Mouse (Mus musculus) kidney, postnatal 0 days (tissue): ENCODE measurements around the gene Cnr2. TPM values are rescaled to one million over a fixed set of nuclear protein-coding genes. Genes with fewer than 3 reads are reported as not detected.

Experiments used
- ATAC-seq: fragments of 200-750 bp; cut with Nextera tagmentation; replicated peaks from 2 replicates; pipeline ENCODE4 v1.8.0; 2017; ENCODE audit warnings: low read depth, moderate number of reproducible peaks, moderate TSS enrichment, moderate library complexity; ENCODE audit not compliant: low FRiP score
- DNase-seq: peaks from one replicate; pipeline ENCODE4 v3.0.0-alpha.2; 2016; ENCODE audit warnings: low spot score
- H3K27ac ChIP-seq: fragments of 300-500 bp; sonication (generic); 2 replicates; pipeline ENCODE4 v1.5.1; 2014; ENCODE audit warnings: mild to moderate bottlenecking
- H3K27me3 ChIP-seq: fragments of 300-500 bp; sonication (generic); 2 replicates; pipeline ENCODE4 v1.6.1; 2014; ENCODE audit warnings: low read length, mixed read lengths; ENCODE audit not compliant: insufficient read depth
- H3K36me3 ChIP-seq: fragments of 300-500 bp; sonication (generic); 2 replicates; pipeline ENCODE4 v1.6.1; 2014; ENCODE audit warnings: low read length, mixed read lengths; ENCODE audit not compliant: insufficient read depth
- H3K4me1 ChIP-seq: fragments of 300-500 bp; sonication (generic); replicated peaks from 2 replicates; pipeline ENCODE4 v1.6.1; 2014; ENCODE audit warnings: antibody characterized with exemption, low read length, mixed read lengths; ENCODE audit not compliant: insufficient read depth
- H3K4me2 ChIP-seq: fragments of 300-500 bp; sonication (generic); 2 replicates; pipeline ENCODE4 v1.6.1; 2014; ENCODE audit warnings: mild to moderate bottlenecking, low read length, moderate library complexity, mixed read lengths
- H3K4me3 ChIP-seq: fragments of 300-500 bp; sonication (generic); replicated peaks from 2 replicates; pipeline ENCODE4 v1.5.1; 2014; ENCODE audit warnings: low read depth, low read length
- H3K9ac ChIP-seq: fragments of 300-500 bp; sonication (generic); 2 replicates; pipeline ENCODE4 v1.6.1; 2014; ENCODE audit warnings: low read depth, low read length
- H3K9me3 ChIP-seq: fragments of 300-500 bp; sonication (generic); replicated peaks from 2 replicates; pipeline ENCODE4 v1.6.1; 2016; ENCODE audit warnings: low read length, inconsistent platforms, mixed read lengths
- CTCF ChIP-seq: IDR thresholded peaks from 2 replicates; pipeline ENCODE4 v1.5.1; 2016; ENCODE audit warnings: antibody characterized with exemption, low read depth, mild to moderate bottlenecking, moderate library complexity
- WGBS: fragments of 180-500 bp; shearing (Covaris S2); extraction: QIAGEN DNeasy Blood & Tissue Kit; methylation state at CpG from one replicate; pipeline ENCODE4 v1.1.7; 2014; 5-methylcytosine and 5-hydroxymethylcytosine counted together
- polyA plus RNA-seq: library from polyadenylated mRNA; unstranded; fragments of >200 nt; fragmentation: Nextera tagmentation; extraction: Ambion mirVana; gene quantifications from 2 replicates; pipeline ENCODE4 v1.2.1, GENCODE M21; 2015

The Cnr2 gene
- polyA plus RNA-seq, 1 experiment from 2014 or later = 0.68 TPM

DNA sequence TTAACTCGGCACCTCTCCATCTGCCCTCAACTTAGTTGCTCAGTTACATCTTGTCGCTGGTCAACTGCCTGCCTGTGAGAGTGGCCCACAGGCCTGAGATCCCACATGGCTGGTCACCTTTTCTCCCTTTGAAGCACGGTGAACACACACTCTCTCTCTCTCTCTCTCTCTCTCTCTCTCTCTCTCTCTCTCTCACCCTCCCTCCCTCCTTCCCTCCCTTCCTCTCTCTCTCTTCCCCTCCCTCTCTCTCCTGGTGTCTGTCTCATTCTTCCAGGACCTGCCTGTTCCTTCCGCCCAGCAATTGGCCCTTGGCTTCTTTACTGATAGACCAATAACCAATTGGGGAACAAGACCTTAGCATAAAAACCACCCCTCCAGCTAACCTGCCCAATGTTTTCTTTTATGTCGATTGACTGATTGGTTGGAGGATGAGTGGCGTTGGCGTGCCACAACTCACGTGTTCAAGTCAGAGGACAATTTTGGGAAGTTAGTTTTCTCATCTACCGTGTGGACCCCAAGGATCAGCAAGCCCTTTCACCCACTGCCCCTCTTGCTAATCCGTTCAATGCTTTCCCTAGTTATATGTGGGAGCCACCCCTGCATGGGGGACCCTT is 31.1 kb downstream of the Cnr2 start:
- Histone ChIP-seq H3K27me3 (no peaks in the 10 kb centered on the region), H3K4me3 (no peak overlapping the region), H3K9ac (no peak overlapping the region), H3K36me3 (0 out of 2 replicates have a peak, but pooled peaks cover 21% of the 10 kb centered on the region), H3K4me1 (no peaks in the 10 kb centered on the region; the same call in 1 of the 2 replicates), H3K9me3 (no peaks in the 10 kb centered on the region), H3K27ac (no peak overlapping the region), H3K4me2 (no peak overlapping the region)
- ATAC-seq (no peak), DNase-seq (no peak)
- no peak for TF ChIP-seq CTCF
- 91% methylated on average over 10 of the region's 10 CpGs for WGBS

DNA sequence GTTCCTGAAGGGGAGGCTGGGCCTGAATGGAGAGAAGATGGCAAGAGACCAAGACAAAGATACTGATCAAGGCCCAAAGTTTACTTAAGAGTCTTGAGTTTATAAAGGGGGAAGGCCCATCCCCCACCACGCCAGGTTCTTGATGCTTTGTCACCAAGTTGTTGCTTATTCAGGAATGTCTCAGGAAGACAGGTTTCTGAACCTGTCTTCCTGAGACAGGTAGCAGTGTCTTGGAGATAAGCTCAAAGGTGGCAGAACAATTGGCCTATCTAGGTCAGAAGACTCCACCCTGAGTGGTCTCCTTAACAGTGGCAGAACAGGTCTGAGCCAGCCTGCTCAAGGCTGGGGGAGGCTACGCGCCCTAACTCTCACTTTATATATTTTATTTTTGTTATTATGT is 31.7 kb downstream of the Cnr2 start:
- TF ChIP-seq CTCF = no peak
- H3K4me1 ChIP-seq = no peaks in the 10 kb centered on the region
- H3K4me2 ChIP-seq = no peak overlapping the region
- H3K9ac ChIP-seq = no peak overlapping the region
- DNase-seq = no peak
- no peak for ATAC-seq
- H3K9me3 ChIP-seq = no peaks in the 10 kb centered on the region
- 93% methylated on average over 3 of the region's 3 CpGs for WGBS
- H3K36me3 ChIP-seq = 0 out of 2 replicates have a peak, but pooled peaks cover 21% of the 10 kb centered on the region
- no peak overlapping the region for H3K4me3 ChIP-seq
- no peaks in the 10 kb centered on the region for H3K27me3 ChIP-seq
- H3K27ac ChIP-seq = no peak overlapping the region

DNA sequence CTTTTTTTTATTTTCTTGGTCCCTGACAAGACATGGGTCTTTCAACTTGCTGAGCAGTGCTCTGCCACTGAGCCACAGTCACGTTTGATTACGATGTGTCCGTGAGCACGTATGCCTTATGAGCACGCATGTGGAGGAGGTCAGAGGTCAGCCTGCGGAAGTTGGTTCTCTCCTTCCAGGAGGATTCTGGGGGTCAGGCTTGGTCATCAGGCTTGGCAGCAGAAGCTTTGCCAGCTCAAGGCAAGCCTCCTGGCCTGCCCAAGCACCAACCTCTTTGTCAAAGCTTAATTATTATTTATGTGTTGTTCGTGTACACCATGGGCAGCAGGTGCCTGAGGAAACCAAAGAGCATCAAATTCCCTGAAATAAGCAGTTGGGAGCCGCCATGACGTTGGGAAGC is 33.2 kb downstream of the Cnr2 start:
- WGBS = 78% methylated on average over 9 of the region's 9 CpGs
- 0 out of 2 replicates have a peak, but pooled peaks cover 24% of the 10 kb centered on the region for H3K36me3 ChIP-seq
- H3K27me3 ChIP-seq = no peaks in the 10 kb centered on the region
- H3K9ac ChIP-seq = no peak overlapping the region
- ATAC-seq (no peak), DNase-seq (no peak)
- no peaks in the 10 kb centered on the region for H3K9me3 ChIP-seq
- H3K4me2 ChIP-seq = no peak overlapping the region
- no peak overlapping the region for H3K4me3 ChIP-seq
- H3K27ac ChIP-seq = no peak overlapping the region
- no peak for TF ChIP-seq CTCF
- no peaks in the 10 kb centered on the region for H3K4me1 ChIP-seq

DNA sequence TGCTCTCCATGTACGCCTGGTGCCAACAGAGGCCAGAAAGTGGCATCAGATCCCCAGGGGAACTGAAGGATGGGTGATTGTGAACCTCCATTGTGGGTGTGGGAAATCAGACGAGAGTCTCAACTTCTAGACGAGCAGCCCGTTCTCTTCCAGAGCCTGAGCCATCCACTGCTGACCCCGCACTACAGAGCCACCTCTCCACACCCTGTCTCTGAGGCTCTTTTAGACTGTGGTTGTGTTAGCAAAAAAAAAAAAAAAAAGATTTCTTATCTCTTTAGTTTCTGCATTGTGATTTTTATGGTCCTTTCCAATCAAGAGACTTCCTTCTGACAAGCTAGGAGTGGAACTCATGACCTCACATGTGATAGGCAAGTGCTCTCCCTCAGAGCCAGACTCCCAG is 34.2 kb downstream of the Cnr2 start:
- Histone ChIP-seq H3K4me3 (no peak overlapping the region), H3K27ac (no peak overlapping the region), H3K9me3 (no peaks in the 10 kb centered on the region), H3K27me3 (no peaks in the 10 kb centered on the region), H3K4me1 (no peaks in the 10 kb centered on the region), H3K9ac (no peak overlapping the region), H3K36me3 (0 out of 2 replicates have a peak, but pooled peaks cover 31% of the 10 kb centered on the region), H3K4me2 (no peak overlapping the region)
- ATAC-seq = no peak
- TF ChIP-seq CTCF = no peak
- WGBS = 92% methylated on average over 5 of the region's 5 CpGs
- DNase-seq = no peak

DNA sequence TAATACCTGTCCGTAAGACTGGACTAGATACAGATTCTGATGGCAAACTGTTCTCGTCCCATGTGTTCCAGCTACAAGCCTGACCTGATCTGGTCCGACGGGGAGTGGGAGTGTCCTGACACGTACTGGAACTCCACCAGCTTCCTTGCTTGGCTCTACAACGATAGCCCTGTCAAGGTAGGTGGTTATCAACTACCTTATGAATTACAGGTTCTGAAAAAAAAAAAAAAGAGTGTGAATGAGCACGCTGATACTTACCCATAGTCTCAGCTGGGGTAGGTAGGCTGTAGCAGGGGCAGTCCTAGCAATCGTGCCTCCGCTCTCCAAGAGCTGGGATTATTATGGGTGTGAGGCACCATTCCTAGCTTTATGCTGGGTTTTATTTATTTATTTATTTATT is 34.6 kb downstream of the Cnr2 start:
- H3K9ac ChIP-seq = no peak overlapping the region
- H3K27ac ChIP-seq = no peak overlapping the region
- WGBS = 80% methylated on average over 9 of the region's 9 CpGs
- no peak overlapping the region for H3K4me3 ChIP-seq
- no peaks in the 10 kb centered on the region for H3K27me3 ChIP-seq
- H3K9me3 ChIP-seq = no peaks in the 10 kb centered on the region
- TF ChIP-seq CTCF = no peak
- H3K36me3 ChIP-seq = 0 out of 2 replicates have a peak, but pooled peaks cover 34% of the 10 kb centered on the region
- ATAC-seq (no peak), DNase-seq (no peak)
- no peak overlapping the region for H3K4me2 ChIP-seq
- H3K4me1 ChIP-seq = no peaks in the 10 kb centered on the region

DNA sequence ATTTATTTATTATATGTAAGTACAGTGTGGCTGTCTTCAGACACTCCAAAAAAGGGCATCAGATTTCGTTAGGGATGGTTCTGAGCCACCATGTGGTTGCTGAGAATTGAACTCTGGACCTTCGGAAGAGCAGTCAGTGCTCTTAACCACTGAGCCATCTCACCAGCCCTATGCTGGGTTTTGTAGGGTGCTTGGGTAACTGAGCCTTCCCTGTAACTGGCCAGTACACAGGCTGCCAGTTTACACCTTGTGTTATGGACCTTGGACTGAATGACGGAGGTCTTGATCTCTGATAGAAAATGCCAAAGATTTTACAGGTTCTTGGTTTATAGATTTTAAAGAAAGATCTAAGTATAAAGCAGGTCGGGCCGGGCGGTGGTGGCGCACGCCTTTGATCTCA is 35.0 kb downstream of the Cnr2 start:
- no peak for ATAC-seq
- no peak for DNase-seq
- Histone ChIP-seq H3K36me3 (0 out of 2 replicates have a peak, but pooled peaks cover 35% of the 10 kb centered on the region), H3K4me3 (no peak overlapping the region), H3K27ac (no peak overlapping the region), H3K27me3 (no peaks in the 10 kb centered on the region), H3K9me3 (no peaks in the 10 kb centered on the region), H3K4me1 (no peaks in the 10 kb centered on the region), H3K9ac (no peak overlapping the region), H3K4me2 (no peak overlapping the region)
- no peak for TF ChIP-seq CTCF
- WGBS = 94% methylated on average over 8 of the region's 8 CpGs

DNA sequence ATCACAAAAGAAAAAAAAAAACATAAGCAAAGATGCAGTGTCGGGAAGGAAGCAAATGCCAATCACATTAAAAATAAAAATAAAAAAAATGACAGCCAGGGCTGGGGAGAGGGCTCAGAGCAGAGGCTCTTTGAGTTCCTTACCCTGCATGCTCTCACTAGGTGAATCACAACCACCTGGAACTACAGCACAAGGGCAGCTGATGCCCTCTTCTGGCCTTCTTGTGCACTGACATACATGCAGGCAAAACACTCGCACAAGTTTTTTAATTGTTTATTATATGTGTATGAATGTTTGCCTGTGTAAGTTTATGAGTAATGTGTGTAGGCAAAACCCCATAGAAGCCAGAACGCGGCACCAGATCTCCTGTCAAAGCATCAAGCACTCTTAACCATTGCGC is 36.6 kb downstream of the Cnr2 start:
- H3K27me3 ChIP-seq = no peaks in the 10 kb centered on the region

More for the DNA sequence above, 36.6 kb downstream of the Cnr2 start:
- H3K4me3 ChIP-seq = no peak overlapping the region
- H3K27ac ChIP-seq = no peak overlapping the region
- TF ChIP-seq CTCF = peak; percentile 81
- DNase-seq = peak; percentile 55
- no peak overlapping the region for H3K9ac ChIP-seq
- 0 out of 2 replicates have a peak, but pooled peaks cover 24% of the 10 kb centered on the region for H3K36me3 ChIP-seq
- no peak overlapping the region for H3K4me2 ChIP-seq
- H3K4me1 ChIP-seq = no peaks in the 10 kb centered on the region
- 66% methylated on average over 5 of the region's 5 CpGs for WGBS
- no peaks in the 10 kb centered on the region for H3K9me3 ChIP-seq
- no peak for ATAC-seq
